Mouse (Mus musculus) neural tube, embryonic 15.5 days (tissue): ENCODE data around the gene Vat1l. TPM values are rescaled to one million over a fixed set of nuclear protein-coding genes. Genes with fewer than 3 reads are reported as not detected.

Experiments
- ATAC-seq: fragments of 200-750 bp; cut with Nextera tagmentation; 2 replicates; pipeline ENCODE4 v1.8.0; 2017; ENCODE audit warnings: mild to moderate bottlenecking, moderate TSS enrichment, moderate library complexity; ENCODE audit not compliant: low FRiP score
- H3K27ac ChIP-seq: fragments of 300-500 bp; sonication (generic); replicated peaks from 2 replicates; pipeline ENCODE4 v1.5.1; 2015; ENCODE audit warnings: mild to moderate bottlenecking, inconsistent platforms
- H3K27me3 ChIP-seq: fragments of 300-500 bp; sonication (generic); replicated peaks from 2 replicates; pipeline ENCODE4 v1.6.1; 2015; ENCODE audit warnings: inconsistent platforms
- H3K36me3 ChIP-seq: fragments of 300-500 bp; sonication (generic); 2 replicates; pipeline ENCODE4 v1.6.1; 2015; ENCODE audit warnings: inconsistent platforms
- H3K4me1 ChIP-seq: fragments of 300-500 bp; sonication (generic); 2 replicates; pipeline ENCODE4 v1.6.1; 2015; ENCODE audit warnings: inconsistent platforms
- H3K4me2 ChIP-seq: fragments of 300-500 bp; sonication (generic); 2 replicates; pipeline ENCODE4 v1.6.1; 2015; ENCODE audit warnings: inconsistent platforms, mild to moderate bottlenecking, moderate library complexity
- H3K4me3 ChIP-seq: fragments of 300-500 bp; sonication (generic); replicated peaks from 2 replicates; pipeline ENCODE4 v1.5.1; 2015; ENCODE audit warnings: mild to moderate bottlenecking, inconsistent platforms
- H3K9ac ChIP-seq: fragments of 300-500 bp; sonication (generic); replicated peaks from 2 replicates; pipeline ENCODE4 v1.6.1; 2015; ENCODE audit warnings: mild to moderate bottlenecking, inconsistent platforms
- H3K9me3 ChIP-seq: fragments of 300-500 bp; sonication (generic); replicated peaks from 2 replicates; pipeline ENCODE4 v1.6.1; 2016; ENCODE audit warnings: inconsistent platforms
- whole genome bisulfite sequencing: fragments of 180-500 bp; shearing (Covaris S2); methylation state at CpG from one replicate; pipeline ENCODE4 v1.1.7; 2015; ENCODE audit warnings: mixed read lengths; 5-methylcytosine and 5-hydroxymethylcytosine counted together
- polyA plus RNA-seq: library from polyadenylated mRNA; unstranded; fragments of >200 nt; fragmentation: Nextera tagmentation; extraction: Ambion mirVana; gene quantifications from 2 replicates; pipeline ENCODE4 v1.2.1, GENCODE M21; 2015

The Vat1l gene
- polyA plus RNA-seq, 1 experiment from 2014 or later = 56.7 TPM

GRCm38 (mm10) chr8:114360506-114360905 lies 155.1 kb downstream of the Vat1l start:
- no peak overlapping the region for H3K9ac ChIP-seq
- no peak for ATAC-seq
- H3K27me3 ChIP-seq = no peaks in the 10 kb centered on the region
- no peak overlapping the region for H3K4me2 ChIP-seq
- WGBS = 63% methylated on average over 8 of the region's 8 CpGs
- no peaks in the 10 kb centered on the region for H3K36me3 ChIP-seq
- H3K4me1 ChIP-seq = peaks cover 6% of the 10 kb centered on the region; the same call in 1 of the 2 replicates
- H3K27ac ChIP-seq = no peak overlapping the region
- no peaks in the 10 kb centered on the region for H3K9me3 ChIP-seq
- H3K4me3 ChIP-seq = no peak overlapping the region

GRCm38 (mm10) chr8:114363167-114363566 lies 157.8 kb downstream of the Vat1l start:
- H3K27me3 ChIP-seq = no peaks in the 10 kb centered on the region
- H3K36me3 ChIP-seq = no peaks in the 10 kb centered on the region
- H3K27ac ChIP-seq = no peak overlapping the region
- H3K9ac ChIP-seq = no peak overlapping the region
- peaks cover 10% of the 10 kb centered on the region; the same call in 1 of the 2 replicates for H3K4me1 ChIP-seq
- no peak overlapping the region for H3K4me2 ChIP-seq
- H3K9me3 ChIP-seq = no peaks in the 10 kb centered on the region
- no peak for ATAC-seq
- 67% methylated on average over 5 of the region's 5 CpGs for WGBS
- H3K4me3 ChIP-seq = no peak overlapping the region

- Histone ChIP-seq H3K9me3 (no peaks in the 10 kb centered on the region), H3K9ac (no peak overlapping the region), H3K4me3 (no peak overlapping the region), H3K36me3 (no peaks in the 10 kb centered on the region), H3K4me1 (peaks cover 10% of the 10 kb centered on the region; the same call in 1 of the 2 replicates), H3K27me3 (no peaks in the 10 kb centered on the region), H3K4me2 (no peak overlapping the region), H3K27ac (no peak overlapping the region)
- WGBS = 68% methylated on average over 8 of the region's 8 CpGs
- ATAC-seq = no peak
Observed at GRCm38 (mm10) chr8:114363656-114364055, 158.2 kb downstream of the Vat1l start.

- Histone ChIP-seq H3K4me3 (no peak overlapping the region), H3K9me3 (no peaks in the 10 kb centered on the region), H3K9ac (no peak overlapping the region), H3K4me2 (peak overlapping the region; percentile 40), H3K4me1 (peaks cover 11% of the 10 kb centered on the region), H3K27ac (peak overlapping the region; percentile 78), H3K27me3 (no peaks in the 10 kb centered on the region), H3K36me3 (peaks cover 12% of the 10 kb centered on the region)
- ATAC-seq = peak; percentile 53; the same call in 1 of the 2 replicates
- WGBS = 39% methylated on average over 27 of the region's 27 CpGs
Observed at GRCm38 (mm10) chr8:114369038-114369976, 163.9 kb downstream of the Vat1l start.

- Histone ChIP-seq H3K27me3 (no peaks in the 10 kb centered on the region), H3K9ac (no peak overlapping the region), H3K9me3 (no peaks in the 10 kb centered on the region), H3K4me1 (peaks cover 3% of the 10 kb centered on the region; the same call in 1 of the 2 replicates), H3K4me2 (no peak overlapping the region), H3K4me3 (no peak overlapping the region), H3K27ac (no peak overlapping the region), H3K36me3 (peaks cover 12% of the 10 kb centered on the region)
- 63% methylated on average over 6 of the region's 6 CpGs for WGBS
- ATAC-seq = no peak
Observed at GRCm38 (mm10) chr8:114374390-114374789, 169.0 kb downstream of the Vat1l start.

- Histone ChIP-seq H3K4me1 (no peaks in the 10 kb centered on the region), H3K27ac (no peak overlapping the region), H3K36me3 (no peaks in the 10 kb centered on the region), H3K4me3 (no peak overlapping the region), H3K27me3 (no peaks in the 10 kb centered on the region), H3K9me3 (no peaks in the 10 kb centered on the region), H3K9ac (no peak overlapping the region), H3K4me2 (no peak overlapping the region)
- ATAC-seq = no peak
- 85% methylated on average over 3 of the region's 3 CpGs for WGBS
Observed at GRCm38 (mm10) chr8:114384189-114384588, 178.8 kb downstream of the Vat1l start.

GRCm38 (mm10) chr8:114387494-114387893 lies 182.1 kb downstream of the Vat1l start:
- ATAC-seq = no peak
- H3K4me2 ChIP-seq = no peak overlapping the region
- H3K36me3 ChIP-seq = no peaks in the 10 kb centered on the region
- 89% methylated on average over 4 of the region's 4 CpGs for WGBS
- H3K9me3 ChIP-seq = no peaks in the 10 kb centered on the region
- H3K9ac ChIP-seq = no peak overlapping the region
- H3K4me1 ChIP-seq = no peaks in the 10 kb centered on the region
- H3K27me3 ChIP-seq = no peaks in the 10 kb centered on the region
- no peak overlapping the region for H3K4me3 ChIP-seq
- H3K27ac ChIP-seq = no peak overlapping the region

- H3K4me1 ChIP-seq = no peaks in the 10 kb centered on the region
- no peaks in the 10 kb centered on the region for H3K9me3 ChIP-seq
- no peaks in the 10 kb centered on the region for H3K27me3 ChIP-seq
- no peak overlapping the region for H3K9ac ChIP-seq
- no peak overlapping the region for H3K4me2 ChIP-seq
- 87% methylated on average over 11 of the region's 13 CpGs for WGBS
- no peak overlapping the region for H3K4me3 ChIP-seq
- ATAC-seq = no peak
- no peak overlapping the region for H3K27ac ChIP-seq
- H3K36me3 ChIP-seq = no peaks in the 10 kb centered on the region
Observed at GRCm38 (mm10) chr8:114390465-114391254, 185.2 kb downstream of the Vat1l start.

GRCm38 (mm10) chr8:114398326-114398725 lies 192.9 kb downstream of the Vat1l start:
- no peak overlapping the region for H3K27ac ChIP-seq
- H3K4me2 ChIP-seq = no peak overlapping the region
- no peaks in the 10 kb centered on the region for H3K4me1 ChIP-seq
- no peak for ATAC-seq
- H3K4me3 ChIP-seq = no peak overlapping the region
- H3K9ac ChIP-seq = no peak overlapping the region
- H3K36me3 ChIP-seq = no peaks in the 10 kb centered on the region
- 87% methylated on average over 5 of the region's 5 CpGs for WGBS
- no peaks in the 10 kb centered on the region for H3K27me3 ChIP-seq
- H3K9me3 ChIP-seq = no peaks in the 10 kb centered on the region

- ATAC-seq = no peak
- Histone ChIP-seq H3K36me3 (no peaks in the 10 kb centered on the region), H3K4me2 (no peak overlapping the region), H3K9me3 (no peaks in the 10 kb centered on the region), H3K9ac (no peak overlapping the region), H3K4me3 (no peak overlapping the region), H3K4me1 (no peaks in the 10 kb centered on the region), H3K27me3 (no peaks in the 10 kb centered on the region), H3K27ac (no peak overlapping the region)
- 94% methylated on average over 5 of the region's 5 CpGs for WGBS
Observed at GRCm38 (mm10) chr8:114399273-114399672, 193.9 kb downstream of the Vat1l start.

GRCm38 (mm10) chr8:114401679-114402078 lies 196.3 kb downstream of the Vat1l start:
- no peak for ATAC-seq
- Histone ChIP-seq H3K4me3 (no peak overlapping the region), H3K4me1 (no peaks in the 10 kb centered on the region), H3K9ac (no peak overlapping the region), H3K36me3 (no peaks in the 10 kb centered on the region), H3K9me3 (no peaks in the 10 kb centered on the region), H3K27me3 (no peaks in the 10 kb centered on the region), H3K4me2 (no peak overlapping the region), H3K27ac (no peak overlapping the region)
- 52% methylated on average over 7 of the region's 7 CpGs for WGBS
